Mouse (Mus musculus): ENCODE results near the gene Gm13723.

DNA sequence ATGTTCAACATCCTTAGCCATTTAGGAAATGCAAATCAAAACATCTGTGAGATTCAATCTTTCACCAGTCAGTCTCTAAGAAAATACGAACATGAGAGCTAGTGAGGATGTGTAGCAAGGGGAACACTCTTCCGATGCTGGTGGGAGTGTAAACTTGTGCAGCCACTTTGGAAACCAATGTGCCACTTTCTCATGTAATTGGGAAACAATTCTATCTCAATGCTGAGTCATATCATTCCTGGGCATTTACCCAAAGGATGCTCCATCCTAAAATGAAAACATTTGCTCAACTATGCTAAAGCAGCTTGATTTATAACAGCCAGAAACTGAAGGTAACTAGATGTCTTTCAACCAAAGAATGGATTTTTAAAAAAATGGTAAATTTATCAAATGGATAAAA is 31.0 kb upstream of the Gm13723 start:
- TF ChIP-seq CTCF (conservative IDR thresholded peaks at IDR 0.05; ENCODE audit: insufficient read depth, insufficient read length, low read depth, low read length): no peak
- no peak for TF ChIP-seq POLR2A (IDR thresholded peaks at IDR 0.05; ENCODE audit: low read depth, low read length)

Data from kidney, adult 2 months (tissue).